Mouse (Mus musculus) naive thymus-derived CD4-positive, alpha-beta T cell, adult 2 months (primary cell): Measurements from ENCODE around the gene Pde7b.

Experiments
- DNase-seq: peaks from one replicate; pipeline ENCODE4 v3.0.0-alpha.2; 2011; ENCODE audit warnings: low read depth

Gene Pde7b

GRCm38 (mm10) chr10:20493826-20494455 is 230.9 kb downstream of the Pde7b start:
- DNase-seq = no peak

GRCm38 (mm10) chr10:20492216-20492964 is 232.5 kb downstream of the Pde7b start:
- DNase-seq = no peak

DNA sequence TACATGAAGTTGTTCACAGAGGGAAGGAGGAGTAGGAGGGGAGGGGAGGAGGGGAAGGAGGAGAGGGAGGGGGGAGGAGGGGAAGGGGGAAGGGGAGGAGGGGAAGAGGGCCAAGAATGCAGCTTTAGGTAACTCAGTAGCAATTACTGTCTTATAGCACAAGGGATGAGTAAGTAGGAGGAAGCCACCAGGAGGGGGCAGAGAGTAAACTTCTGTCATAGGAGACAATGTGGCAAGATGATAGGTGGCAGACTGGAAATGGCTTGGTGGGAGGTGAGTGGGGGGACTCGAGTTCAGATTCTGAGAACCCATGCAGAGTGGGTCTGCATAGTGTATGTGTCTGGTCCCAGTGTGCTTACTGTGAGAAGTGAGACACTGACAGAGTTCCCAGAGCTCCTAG is 234.1 kb downstream of the Pde7b start:
- DNase-seq = no peak

- DNase-seq = no peak
Observed at GRCm38 (mm10) chr10:20490281-20490680, 234.6 kb downstream of the Pde7b start.

DNA sequence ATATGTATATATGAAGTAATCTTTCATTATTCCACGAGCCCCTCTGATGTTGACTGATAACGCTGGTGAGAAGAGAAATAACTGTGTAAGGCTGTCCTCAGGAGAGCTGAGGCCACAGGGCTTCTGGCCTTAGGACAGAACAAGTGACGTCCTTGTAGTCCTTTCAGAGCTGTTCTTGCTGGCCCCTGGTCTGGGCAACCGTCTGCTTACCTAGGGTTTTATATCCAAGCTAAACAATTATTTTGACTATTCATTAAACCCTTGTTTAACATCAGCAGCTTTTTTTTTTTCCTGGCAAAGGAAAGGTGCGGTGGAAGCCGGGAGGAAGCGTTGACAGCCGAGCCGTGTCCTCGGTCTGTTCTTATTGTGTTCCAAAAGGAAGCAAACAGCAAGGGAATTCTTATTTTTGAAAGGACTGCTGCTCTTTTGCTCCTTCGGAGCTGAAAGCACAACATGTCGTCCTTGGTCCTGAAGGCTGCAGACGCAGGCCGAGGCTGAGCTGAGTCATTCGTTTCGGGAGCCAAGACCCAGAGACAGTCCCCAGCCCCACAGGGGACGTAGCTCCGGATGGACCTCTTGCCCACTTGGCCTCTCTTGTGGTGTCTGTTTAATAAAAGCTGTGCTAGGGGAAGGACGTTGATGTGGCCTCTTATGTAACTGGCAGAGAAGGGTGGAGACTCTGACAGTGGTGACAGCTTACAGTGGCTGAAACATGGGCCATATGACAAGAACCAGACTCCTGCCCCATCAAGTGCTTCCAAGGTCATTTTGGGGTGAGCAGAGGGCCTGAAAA is 238.2 kb downstream of the Pde7b start:
- no peak for DNase-seq

DNA sequence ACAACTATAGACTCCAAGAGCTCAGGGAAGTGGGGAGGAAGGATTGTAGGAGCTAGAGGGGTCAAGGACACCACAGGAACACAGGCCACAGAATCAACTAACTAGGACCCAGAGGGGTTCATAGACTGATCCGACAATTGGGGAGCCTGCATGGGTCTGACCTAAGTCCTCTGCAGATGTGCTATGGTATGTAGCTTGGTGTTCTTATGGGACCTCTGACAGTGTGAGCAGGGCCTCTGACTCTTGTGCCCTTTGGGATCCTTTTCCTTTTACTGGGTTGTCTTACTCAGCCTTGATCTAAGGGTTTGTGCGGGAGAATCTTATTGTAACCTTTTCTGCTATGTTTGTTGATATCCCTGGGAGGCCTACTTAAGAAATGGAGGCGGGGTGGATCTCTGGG is 239.1 kb downstream of the Pde7b start:
- DNase-seq = no peak

GRCm38 (mm10) chr10:20479481-20479880 is 245.4 kb downstream of the Pde7b start:
- DNase-seq = no peak

GRCm38 (mm10) chr10:20478456-20478855 is 246.4 kb downstream of the Pde7b start:
- no peak for DNase-seq

DNA sequence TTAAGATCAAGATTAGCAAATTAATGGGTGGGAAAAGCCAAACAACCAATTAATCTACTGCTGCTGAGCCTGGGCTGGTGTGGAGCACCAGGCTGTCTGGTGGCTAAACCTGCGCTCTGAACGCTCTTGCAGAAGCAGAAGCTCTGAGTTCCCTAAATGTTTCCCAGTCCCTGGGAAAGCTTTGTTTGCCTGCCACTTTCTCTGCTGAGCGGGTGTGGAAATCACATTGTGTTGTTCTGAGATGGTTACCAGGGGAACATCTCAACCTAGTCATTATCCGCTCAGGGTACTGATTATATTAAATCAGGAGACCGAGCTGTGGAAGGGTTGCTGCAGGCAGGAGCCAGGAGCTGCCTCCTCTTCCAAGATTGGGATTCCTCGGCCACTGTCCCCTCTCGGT is 250.0 kb downstream of the Pde7b start:
- no peak for DNase-seq

- no peak for DNase-seq
Observed at GRCm38 (mm10) chr10:20474036-20474435, 250.8 kb downstream of the Pde7b start.

DNA sequence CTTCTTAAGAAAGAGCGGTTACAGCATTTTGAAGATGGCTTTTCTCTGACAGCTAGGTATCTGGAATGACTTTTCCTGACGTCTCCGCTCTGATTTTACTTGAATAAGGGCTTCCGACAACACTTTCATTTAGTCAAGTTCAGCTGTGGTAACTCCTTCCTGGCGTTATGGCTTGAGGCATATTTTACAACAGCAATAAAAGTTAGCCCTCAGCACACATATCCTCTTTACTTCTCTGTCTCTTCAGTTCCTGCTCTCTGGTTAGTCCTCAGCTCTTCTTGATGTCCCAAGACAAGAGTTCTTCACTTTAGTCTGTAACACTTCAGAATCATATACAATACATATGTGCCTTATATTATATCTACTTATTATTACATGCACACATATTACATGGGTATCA is 251.4 kb downstream of the Pde7b start:
- no peak for DNase-seq

- no peak for DNase-seq
Observed at GRCm38 (mm10) chr10:20472007-20472406, 252.9 kb downstream of the Pde7b start.

GRCm38 (mm10) chr10:20464631-20465030 is 260.2 kb downstream of the Pde7b start:
- no peak for DNase-seq

DNA sequence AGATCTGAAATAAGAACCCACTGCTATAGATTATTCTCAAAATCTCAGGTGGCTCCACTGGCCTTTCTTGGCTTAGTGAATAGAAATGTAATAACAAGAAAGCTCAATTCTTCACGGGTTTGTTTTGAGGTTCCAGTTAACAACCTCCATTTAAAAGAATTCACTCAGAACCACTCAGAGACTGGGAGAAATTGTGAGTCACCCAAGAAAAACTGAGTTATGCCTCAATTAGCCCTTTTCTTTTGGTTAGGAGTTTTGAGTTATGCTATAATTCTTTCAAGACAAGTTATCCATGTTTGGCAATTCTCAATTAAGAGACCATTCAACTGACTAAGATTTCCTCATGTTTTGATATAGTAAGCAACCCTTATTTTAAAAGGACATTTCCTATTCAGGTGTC is 260.9 kb downstream of the Pde7b start:
- no peak for DNase-seq

DNA sequence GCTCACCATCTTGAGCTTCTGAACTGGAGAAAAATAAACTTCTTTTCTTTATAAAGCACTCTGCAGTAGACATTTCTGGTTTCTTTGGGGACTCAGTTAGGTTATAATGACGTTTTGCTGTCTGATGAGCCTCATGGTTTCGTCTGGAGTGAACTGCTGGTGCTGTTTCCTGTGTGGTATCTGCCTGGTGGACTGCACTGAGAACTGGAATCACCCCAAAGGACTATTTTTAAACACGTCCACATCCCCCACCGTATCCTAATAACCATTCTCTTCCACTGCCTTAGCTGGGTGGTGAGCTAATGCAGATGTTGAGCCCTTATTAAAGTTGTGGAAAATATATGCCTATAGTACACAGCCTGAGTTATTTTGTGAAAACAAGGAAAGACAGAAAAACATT is 262.3 kb downstream of the Pde7b start:
- no peak for DNase-seq

DNA sequence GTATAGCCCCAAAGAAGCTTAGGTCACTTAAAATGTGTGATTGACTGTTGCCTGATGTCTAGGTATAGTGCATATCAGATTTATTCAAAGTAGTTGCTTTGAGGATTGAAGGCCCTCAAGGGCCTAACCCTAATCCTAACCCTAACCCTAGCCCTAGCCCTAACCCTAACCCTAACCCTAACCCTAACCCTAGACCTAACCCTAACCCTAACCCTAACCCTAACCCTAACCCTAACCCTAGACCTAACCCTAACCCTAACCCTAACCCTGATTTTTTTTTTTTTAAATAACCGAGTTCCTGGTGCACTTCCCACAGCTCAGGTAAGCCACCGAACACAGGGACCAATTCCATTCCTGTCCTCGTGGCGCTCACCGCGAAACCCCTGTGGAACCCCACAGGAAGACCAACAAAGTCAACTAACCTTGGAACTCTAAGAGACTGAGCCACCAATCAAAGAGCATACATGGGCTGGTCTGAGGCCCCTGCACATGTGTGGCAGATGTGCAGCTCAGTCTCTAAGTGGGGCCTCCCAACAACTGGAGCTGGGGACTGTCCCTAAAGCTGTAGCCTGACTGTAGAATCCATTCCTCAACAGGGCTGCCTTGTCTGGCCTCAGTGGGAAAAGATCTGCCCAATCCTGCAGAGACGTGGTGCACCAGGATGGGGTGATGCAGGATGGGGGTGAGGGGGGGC is 265.1 kb downstream of the Pde7b start:
- DNase-seq = no peak

DNA sequence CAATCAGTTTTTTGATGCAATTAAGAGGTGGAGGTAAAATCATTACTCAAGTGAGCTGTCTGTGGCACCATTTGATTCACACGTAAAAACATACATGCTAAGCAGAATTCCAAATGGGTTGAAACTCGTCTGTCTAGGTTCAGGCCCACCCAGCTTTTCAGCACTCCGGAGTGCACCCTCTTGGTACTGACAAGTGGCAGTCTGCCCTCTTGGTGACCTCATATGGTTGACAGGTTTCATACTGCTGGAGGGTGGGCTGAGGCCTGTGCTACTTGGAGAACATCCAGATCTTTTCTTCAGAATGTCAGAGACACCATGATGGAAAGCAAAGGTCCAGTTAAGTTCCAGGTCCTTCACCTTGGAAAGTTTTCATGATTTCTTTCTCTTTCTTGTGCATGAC is 265.7 kb downstream of the Pde7b start:
- no peak for DNase-seq

DNA sequence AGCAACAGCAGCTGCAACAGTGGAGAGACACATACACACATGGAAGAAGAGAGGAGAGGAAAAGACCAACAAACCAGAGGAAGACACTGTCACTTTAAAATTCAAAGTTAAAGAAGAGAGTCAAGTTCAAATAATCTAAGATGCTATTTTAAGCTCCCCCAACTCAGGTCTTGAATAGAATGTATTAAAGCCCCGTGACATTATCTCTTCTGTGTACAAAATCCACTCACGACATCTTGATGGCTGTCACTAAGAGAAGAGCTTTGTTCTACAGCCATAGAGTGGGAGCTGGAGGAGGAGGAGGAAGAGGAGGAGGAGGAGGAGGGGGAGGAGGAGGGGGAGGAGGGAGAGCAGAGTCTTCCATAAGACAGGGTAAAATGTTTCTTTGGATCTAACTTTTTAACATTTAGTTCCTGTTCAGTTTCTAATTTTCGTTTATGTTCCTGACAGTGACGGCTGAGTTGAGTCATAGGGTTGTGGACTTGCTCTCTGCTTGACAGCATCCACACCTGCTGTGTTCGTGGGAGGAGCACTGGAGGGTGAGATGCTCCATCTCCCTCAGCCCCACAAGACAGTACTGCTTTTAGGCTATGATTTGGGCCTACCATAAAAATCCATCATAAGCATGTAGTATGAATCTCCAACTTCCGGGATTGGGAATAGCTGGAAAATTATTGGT is 270.4 kb downstream of the Pde7b start:
- DNase-seq = no peak

DNA sequence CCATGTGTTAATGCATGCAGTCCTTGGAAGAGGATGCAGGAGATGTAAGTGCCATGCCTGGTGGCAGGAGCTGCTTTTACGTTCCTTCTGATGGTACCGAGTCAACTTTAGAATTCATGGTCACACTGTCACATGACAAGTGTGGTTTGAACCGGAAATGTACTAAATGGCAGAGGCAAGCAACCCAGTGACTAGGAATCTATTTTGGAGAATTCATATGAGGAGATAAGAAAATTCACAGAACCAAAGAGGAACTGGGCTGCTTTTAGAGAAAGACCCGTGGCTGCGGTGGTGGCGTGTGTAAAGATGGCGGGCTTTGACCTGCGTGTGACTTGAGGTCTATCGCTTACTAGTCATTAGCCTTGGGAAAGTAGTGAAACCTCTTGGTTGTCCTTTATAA is 287.4 kb downstream of the Pde7b start:
- peak; percentile 9 for DNase-seq

DNA sequence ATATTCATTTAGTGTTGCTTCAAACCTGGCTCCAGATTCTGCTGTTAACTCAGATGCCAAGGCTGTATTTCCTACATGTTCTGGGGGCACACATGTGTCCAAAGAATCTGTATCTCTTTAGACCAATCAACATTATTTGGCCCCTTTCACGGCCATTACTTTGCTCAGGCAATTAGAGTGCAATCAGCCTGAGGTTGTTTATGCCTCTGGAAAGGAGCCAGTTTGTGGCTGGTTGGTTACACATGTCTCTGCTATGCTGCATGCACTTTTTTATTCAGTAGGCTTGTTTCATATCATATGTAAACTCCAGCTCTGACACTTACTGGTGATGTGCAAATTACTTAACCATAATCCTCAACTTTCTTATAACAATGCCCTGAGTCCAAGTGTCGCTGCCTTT is 287.9 kb downstream of the Pde7b start:
- DNase-seq = no peak

DNA sequence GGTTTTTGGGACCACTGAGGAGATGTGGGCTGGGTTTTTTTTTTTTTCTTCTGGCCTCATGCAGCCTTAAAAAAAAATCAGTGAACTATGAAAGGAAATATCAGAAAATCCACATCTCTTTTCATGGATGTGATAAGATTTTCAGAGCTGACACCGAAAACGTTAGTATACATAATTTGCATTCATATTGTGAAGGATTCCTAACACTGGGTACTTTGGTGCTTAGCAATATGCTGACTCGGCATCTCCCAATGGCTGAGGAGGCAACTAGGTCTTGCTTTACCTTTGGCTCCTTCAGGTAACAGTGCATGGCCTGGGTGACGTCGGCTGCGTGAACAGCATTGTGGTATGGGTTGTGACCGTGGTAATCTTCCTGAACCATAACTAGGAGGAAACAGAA is 289.0 kb downstream of the Pde7b start:
- DNase-seq = no peak

GRCm38 (mm10) chr10:20431336-20431735 is 293.5 kb downstream of the Pde7b start:
- no peak for DNase-seq
